30 mouse cellular contexts compared by ENCODE assay signal in genomic region chr9:29026410-29026809, GRCm38 (mm10).
DNase-seq lines count a peak whose midpoint lies in the region; ATAC-seq lines count a peak whose summit lies in the region.
"Had no signal": no experiment of that assay in that cellular context is flagged by ENCODE, and none has a peak within 500 bp of the region (broad histone marks: within the 10 kb centered on the region; RNA-seq: fewer than 3 reads in every experiment).

No protein-coding gene starts in this region.

- no peak overlapping the region for H3K9ac ChIP-seq in heart, embryonic 15.5 days
- H3K9ac ChIP-seq: hindbrain, embryonic 14.5 days; limb, embryonic 15.5 days; liver, embryonic 13.5 days; midbrain, embryonic 12.5 days; neural tube, embryonic 12.5 days had no signal

- H3K4me2 ChIP-seq in heart, embryonic 15.5 days: no peak overlapping the region
- H3K4me2 ChIP-seq: hindbrain, embryonic 14.5 days; limb, embryonic 15.5 days; liver, embryonic 13.5 days; midbrain, embryonic 12.5 days; neural tube, embryonic 12.5 days had no signal

- no peaks in the 10 kb centered on the region for H3K27me3 ChIP-seq in heart, embryonic 15.5 days
- H3K27me3 ChIP-seq: limb, embryonic 15.5 days; liver, embryonic 13.5 days; megakaryocyte, embryonic 14.5 days; midbrain, embryonic 12.5 days; neural tube, embryonic 12.5 days had no signal

- peaks cover 26% of the 10 kb centered on the region for H3K4me1 ChIP-seq in heart, embryonic 15.5 days (replicated peaks)
- H3K4me1 ChIP-seq: limb, embryonic 15.5 days; liver, embryonic 13.5 days; megakaryocyte, embryonic 14.5 days; midbrain, embryonic 12.5 days; neural tube, embryonic 12.5 days had no signal

- H3K36me3 ChIP-seq in heart, embryonic 15.5 days: no peaks in the 10 kb centered on the region
- H3K36me3 ChIP-seq: limb, embryonic 10.5 days; limb, embryonic 15.5 days; liver, embryonic 13.5 days; midbrain, embryonic 12.5 days; neural tube, embryonic 12.5 days had no signal

- peak; percentile 69 for DNase-seq in heart, adult 11 months
- no peak for DNase-seq in heart, adult 8-10 months (ENCODE audit: low spot score)
- DNase-seq in heart, postnatal 25 days (ENCODE audit: low spot score): no peak
- peak; percentile 41 for DNase-seq in right cerebral cortex, adult 18-20 months
- no peak for DNase-seq in right cerebral cortex, postnatal 14 days
- no peak for DNase-seq in urinary bladder, adult 2 months (ENCODE audit: low spot score)
- DNase-seq: adrenal gland, postnatal 10 days; cerebellum, adult 11-12 months; gastrocnemius, postnatal 10 days; kidney, adult 9 months; kidney, postnatal 10 days; layer of hippocampus, postnatal 36 days; liver, embryonic 13.5 days; lung, adult 18-20 months; lung, postnatal 4 days; spleen, adult 18-20 months; thymus, postnatal 14 days had no signal

- no peak overlapping the region for H3K4me3 ChIP-seq in heart, embryonic 15.5 days
- H3K4me3 ChIP-seq: erythroblast, embryonic 14.5 days; limb, embryonic 10.5 days; limb, embryonic 15.5 days; liver, embryonic 13.5 days; megakaryocyte, embryonic 14.5 days; midbrain, embryonic 12.5 days; myocyte; neural tube, embryonic 12.5 days had no signal

- H3K9me3 ChIP-seq in heart, embryonic 15.5 days (replicated peaks): no peaks in the 10 kb centered on the region
- H3K9me3 ChIP-seq: limb, embryonic 10.5 days; limb, embryonic 15.5 days; liver, embryonic 13.5 days; midbrain, embryonic 12.5 days; neural tube, embryonic 12.5 days had no signal

- 79% methylated on average over 6 of the region's 6 CpGs for WGBS in heart, embryonic 15.5 days

- H3K27ac ChIP-seq in heart, embryonic 15.5 days: peak overlapping the region; percentile 36
- H3K27ac ChIP-seq: hindbrain, embryonic 14.5 days; limb, embryonic 10.5 days; limb, embryonic 15.5 days; liver, embryonic 13.5 days; midbrain, embryonic 12.5 days; neural tube, embryonic 12.5 days had no signal

- no peak for ATAC-seq in heart, embryonic 15.5 days (replicated peaks; ENCODE audit: insufficient number of reproducible peaks, insufficient read depth, low FRiP score, low read depth)
- ATAC-seq: forebrain, embryonic 16.5 days; intestine, postnatal 0 days; lung, postnatal 0 days; Patski had no signal

- intact Hi-C loops in heart, postnatal 25 days (cut with DNase I): no loop called here

Comparison
In these comparisons a context has a peak if more than half of its experiments do, and no peak if none do; other contexts are left out.
1. DNase-seq: peak in heart, adult 11 months (single experiment) and right cerebral cortex, adult 18-20 months (single experiment); none in heart, adult 8-10 months (single experiment), heart, postnatal 25 days (single experiment), right cerebral cortex, postnatal 14 days (single experiment) and urinary bladder, adult 2 months (single experiment).